ENCODE assay signal across 8 mouse cellular contexts in genomic region chr12:85305247-85305892, GRCm38 (mm10). TPM values are rescaled to one million over a fixed set of nuclear protein-coding genes. Genes with fewer than 3 reads are reported as not detected.
DNase-seq lines count a peak whose midpoint lies in the region; ATAC-seq lines count a peak whose summit lies in the region.

No protein-coding gene starts in this region.

- peaks cover 98% of the 10 kb centered on the region for H3K36me3 ChIP-seq in megakaryocyte, embryonic 14.5 days (replicated peaks; ENCODE audit: low read length)

- peak; percentile 70 for ATAC-seq in activated CD4-positive, CD25-positive, alpha-beta regulatory T cell, adult 4 months
- ATAC-seq in inflammation-experienced regulatory T-cells, adult 6 months: peak; percentile 79

- H3K27me3 ChIP-seq in megakaryocyte, embryonic 14.5 days (replicated peaks): no peaks in the 10 kb centered on the region

- peak; percentile 80 to 87 for DNase-seq in cerebellum, postnatal 36 days
- peak; percentile 81 for DNase-seq in gastrocnemius, adult 8-10 months (ENCODE audit: low spot score in 2 of 2)
- peak; percentile 52 to 93 for DNase-seq in left cerebral cortex, adult 9 months (ENCODE audit: low spot score in 2 of 2)
- peak; percentile 88 to 91 for DNase-seq in right cerebral cortex, postnatal 10 days (ENCODE audit: low spot score in 2 of 2)
- peak; percentile 86 for DNase-seq in urinary bladder, postnatal 14 days (ENCODE audit: low spot score)

- H3K9me3 ChIP-seq in megakaryocyte, embryonic 14.5 days: no peaks in the 10 kb centered on the region

- H3K4me1 ChIP-seq in megakaryocyte, embryonic 14.5 days: peaks cover 26% of the 10 kb centered on the region

- H3K4me3 ChIP-seq in megakaryocyte, embryonic 14.5 days (replicated peaks): peak overlapping the region; percentile 90

RNA-seq across cellular contexts. Expression of gene Zc2hc1c, which starts 17.0 kb away (rescaled TPM):
- polyA plus RNA-seq in activated CD4-positive, CD25-positive, alpha-beta regulatory T cell, adult 4 months (2017; shearing (Covaris generic)): under 1 TPM; 0.21 to 0.27 TPM
- total RNA-seq in gastrocnemius, adult 8-10 months (2022): 1 to 10 TPM; 1.6 to 2.2 (median 1.8) TPM
- under 1 TPM; 0.21 to 0.54 (median 0.24) TPM for polyA plus RNA-seq in inflammation-experienced regulatory T-cells, adult 6 months (2017; shearing (Covaris generic))
- not detected in 2 replicates for polyA plus RNA-seq in megakaryocyte, embryonic 14.5 days (2012; ENCODE audit: insufficient read depth, low replicate concordance)

RNA-seq across cellular contexts. Expression of gene Acyp1, which starts 17.1 kb away (rescaled TPM):
- polyA plus RNA-seq in activated CD4-positive, CD25-positive, alpha-beta regulatory T cell, adult 4 months (2017; shearing (Covaris generic)): 10 to 100 TPM; 47.4 to 52.5 TPM
- total RNA-seq in gastrocnemius, adult 8-10 months (2022): 10 to 100 TPM; 53.5 to 69.6 (median 58.9) TPM
- polyA plus RNA-seq in inflammation-experienced regulatory T-cells, adult 6 months (2017; shearing (Covaris generic)): 10 to 100 TPM; 43.3 to 63.7 (median 54.8) TPM
- 29.0 TPM in 1 of 2 replicates, not detected in the other for polyA plus RNA-seq in megakaryocyte, embryonic 14.5 days (2012; ENCODE audit: insufficient read depth, low replicate concordance)

RNA-seq across cellular contexts. Expression of gene Nek9, which starts 33.8 kb away (rescaled TPM):
- polyA plus RNA-seq in activated CD4-positive, CD25-positive, alpha-beta regulatory T cell, adult 4 months (2017; shearing (Covaris generic)): 10 to 100 TPM; 12.2 to 12.4 TPM
- 100 to 1,000 TPM; 114 to 164 (median 126) TPM for total RNA-seq in gastrocnemius, adult 8-10 months (2022)
- 10 to 100 TPM in 2 of 3 experiments, 1 to 10 TPM in 1; 9.7 to 13.6 (median 10.8) TPM for polyA plus RNA-seq in inflammation-experienced regulatory T-cells, adult 6 months (2017; shearing (Covaris generic))
- 2.0 and 2.6 TPM in 2 replicates for polyA plus RNA-seq in megakaryocyte, embryonic 14.5 days (2012; ENCODE audit: insufficient read depth, low replicate concordance)

RNA-seq across cellular contexts. Expression of gene Mlh3, which starts 35.0 kb away (rescaled TPM):
- polyA plus RNA-seq in activated CD4-positive, CD25-positive, alpha-beta regulatory T cell, adult 4 months (2017; shearing (Covaris generic)): 10 to 100 TPM in 1 of 2 experiments, 1 to 10 TPM in 1; 10.0 to 10.4 TPM
- 10 to 100 TPM; 10.8 to 12.1 (median 11.7) TPM for total RNA-seq in gastrocnemius, adult 8-10 months (2022)
- polyA plus RNA-seq in inflammation-experienced regulatory T-cells, adult 6 months (2017; shearing (Covaris generic)): 10 to 100 TPM in 2 of 3 experiments, 1 to 10 TPM in 1; 6.4 to 12.6 (median 11.9) TPM
- 0.96 TPM in 1 of 2 replicates, not detected in the other for polyA plus RNA-seq in megakaryocyte, embryonic 14.5 days (2012; ENCODE audit: insufficient read depth, low replicate concordance)

Comparison
In these comparisons a context has a peak if more than half of its experiments do, and no peak if none do; other contexts are left out.
1. Peak in every context shown above with its lines: DNase-seq, ATAC-seq and H3K4me3 ChIP-seq.